Mouse (Mus musculus): ENCODE measurements around the gene Nfyb.
A peak's percentile ranks its signal among the peaks of the same experiment; 100 is the strongest.

The Nfyb gene

DNA sequence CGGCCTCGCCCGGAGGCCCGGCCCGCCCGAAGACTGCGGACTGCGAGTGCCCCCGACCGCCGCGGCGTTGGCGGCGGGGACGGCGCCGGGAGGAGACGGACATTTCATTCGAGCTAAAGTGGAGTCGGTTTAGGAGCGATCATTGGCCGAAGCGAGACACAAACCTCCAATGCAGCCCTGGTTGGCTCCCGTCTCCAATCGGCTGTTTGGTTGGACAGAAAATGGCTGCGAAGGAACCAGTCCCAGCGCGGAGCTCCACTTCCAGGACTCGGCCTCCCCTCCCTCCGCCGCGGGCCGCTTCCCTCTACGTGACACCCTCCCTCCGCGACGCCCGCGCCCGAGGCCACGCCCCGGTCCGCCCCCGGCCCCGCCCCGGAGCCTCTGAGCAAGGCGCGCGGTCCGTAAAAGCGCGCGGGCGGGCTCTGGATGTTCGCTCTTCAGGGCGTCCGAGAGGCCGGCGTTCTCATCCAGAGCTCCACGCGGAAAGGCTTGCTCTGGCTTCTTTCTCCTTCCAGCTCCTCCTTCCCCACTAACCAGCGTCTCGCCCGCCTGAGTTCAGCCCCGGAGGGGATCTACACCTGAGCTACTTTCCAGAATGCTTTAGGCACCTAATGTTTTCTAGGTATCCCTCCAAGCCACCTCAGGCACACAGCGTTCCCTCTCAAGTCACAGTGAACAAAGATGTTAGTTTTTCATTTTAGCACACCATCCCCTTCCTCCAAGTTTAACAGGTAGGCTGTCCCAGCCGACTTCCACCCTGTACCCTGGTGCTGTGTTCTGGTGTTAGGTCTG is at the start of gene Nfyb:
TSS of gene Nfyb (minus strand) at position 305 of the 792 bp plus-strand sequence.
- DNase-seq (ENCODE audit: low spot score): peak; percentile 98

- no peak for DNase-seq (ENCODE audit: low spot score)
Measured at GRCm38 (mm10) chr10:82811855-82812431, 48.0 kb upstream of the Nfyb start.

- DNase-seq (ENCODE audit: low spot score): no peak
Measured at GRCm38 (mm10) chr10:82809352-82809751, 45.4 kb upstream of the Nfyb start.

DNA sequence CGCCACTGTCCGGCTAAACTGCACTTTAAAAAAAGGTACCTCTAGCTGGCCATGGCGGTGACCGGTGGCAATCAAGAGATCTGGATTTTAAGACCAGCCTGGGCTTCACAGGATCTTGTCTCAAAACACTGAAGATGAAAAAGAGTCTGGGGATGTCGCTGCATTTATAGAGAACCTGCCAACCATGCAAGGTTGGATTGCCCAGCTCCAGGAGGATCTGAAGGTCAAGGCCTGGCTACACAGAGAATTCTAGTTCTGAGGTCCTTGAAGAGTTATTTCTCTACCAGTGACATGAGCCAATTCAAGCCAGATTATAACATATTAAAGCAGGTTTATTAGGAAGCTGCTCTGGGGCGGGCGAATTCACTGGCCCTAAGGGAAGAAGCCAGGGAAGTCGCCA is 44.9 kb upstream of the Nfyb start:
- DNase-seq (ENCODE audit: low spot score): no peak

DNA sequence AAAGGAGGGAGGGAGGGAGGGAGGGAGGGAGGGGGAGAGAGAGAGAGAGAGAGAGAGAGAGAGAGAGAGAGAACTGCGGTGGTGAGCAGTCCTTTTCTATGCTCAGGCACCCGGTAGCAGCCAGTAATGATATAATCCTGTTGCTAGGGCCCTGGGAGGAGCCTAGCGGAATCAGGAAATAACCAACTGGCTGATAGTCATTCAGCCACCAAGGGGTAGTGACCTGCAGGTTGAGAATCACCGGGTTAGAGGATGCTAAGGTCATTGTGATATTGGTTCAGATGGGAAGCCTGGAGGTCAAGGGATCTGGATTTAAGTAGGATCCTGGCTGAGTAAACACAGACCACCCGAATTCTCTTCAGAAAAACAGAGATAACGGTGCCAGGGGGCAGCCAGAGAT is 44.2 kb upstream of the Nfyb start:
- DNase-seq (ENCODE audit: low spot score): peak; percentile 67

- peak; percentile 76 for DNase-seq (ENCODE audit: low spot score)
Measured at GRCm38 (mm10) chr10:82807238-82807637, 43.3 kb upstream of the Nfyb start.

DNA sequence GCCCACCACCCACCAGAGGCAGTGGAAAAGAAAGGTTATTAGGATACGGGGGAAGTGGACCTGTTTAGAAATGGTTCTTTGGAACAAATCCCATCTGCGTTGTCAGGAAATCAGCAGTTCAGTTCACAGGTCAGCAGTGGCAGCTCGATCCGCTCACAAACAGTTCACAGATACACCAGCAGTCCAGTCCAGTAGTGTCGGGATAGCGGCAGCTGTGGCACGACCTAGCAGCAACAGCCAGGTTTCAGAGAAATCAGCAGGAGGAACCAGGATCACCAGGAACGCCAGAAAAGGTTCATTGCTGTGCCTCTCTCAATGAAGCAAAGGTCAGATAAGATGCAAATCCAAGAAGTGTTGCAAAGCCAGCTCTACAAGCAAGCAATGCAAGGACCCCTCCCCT is 42.5 kb upstream of the Nfyb start:
- DNase-seq (ENCODE audit: low spot score): no peak

- DNase-seq (ENCODE audit: low spot score): no peak
Measured at GRCm38 (mm10) chr10:82805111-82805510, 41.2 kb upstream of the Nfyb start.

DNA sequence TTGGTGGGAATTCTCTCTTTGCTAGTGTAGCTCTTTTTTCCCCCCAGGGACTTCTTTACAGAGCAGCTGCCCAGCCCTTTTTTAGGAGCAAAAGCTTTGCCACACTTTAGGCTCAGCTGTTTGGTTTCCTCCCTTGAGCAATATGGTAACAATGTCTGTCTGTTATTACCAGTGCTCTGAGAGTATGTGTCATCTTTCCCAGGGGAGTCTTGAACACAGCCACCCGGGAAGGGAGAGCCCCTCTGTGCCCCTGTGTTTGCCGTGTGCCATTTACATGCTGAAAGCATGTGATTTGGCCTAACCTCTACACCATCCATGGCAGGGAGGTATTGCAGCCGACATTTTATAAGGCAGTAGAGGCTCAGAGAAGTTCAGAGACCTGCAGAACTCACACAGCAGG is 40.5 kb upstream of the Nfyb start:
- DNase-seq (ENCODE audit: low spot score): no peak

DNA sequence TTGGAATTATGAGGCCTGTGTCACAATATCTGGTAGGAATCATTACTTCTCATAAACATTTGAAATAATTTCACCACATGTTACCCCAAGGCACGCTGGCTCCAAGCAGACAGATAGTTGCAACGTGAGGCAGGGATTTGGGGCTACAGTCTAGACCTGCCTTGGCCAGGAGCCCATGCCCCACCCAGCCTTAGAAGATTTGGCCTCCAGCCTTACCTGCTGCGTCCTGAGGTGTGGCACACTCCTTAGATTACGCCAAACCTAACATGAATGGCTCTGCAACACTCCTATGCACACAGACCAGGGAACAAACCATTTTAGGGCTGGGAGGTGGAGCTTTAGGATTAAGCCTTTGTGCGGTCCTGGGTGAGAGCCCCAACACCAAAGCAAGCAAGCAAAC is 36.1 kb upstream of the Nfyb start:
- no peak for DNase-seq (ENCODE audit: low spot score)

DNA sequence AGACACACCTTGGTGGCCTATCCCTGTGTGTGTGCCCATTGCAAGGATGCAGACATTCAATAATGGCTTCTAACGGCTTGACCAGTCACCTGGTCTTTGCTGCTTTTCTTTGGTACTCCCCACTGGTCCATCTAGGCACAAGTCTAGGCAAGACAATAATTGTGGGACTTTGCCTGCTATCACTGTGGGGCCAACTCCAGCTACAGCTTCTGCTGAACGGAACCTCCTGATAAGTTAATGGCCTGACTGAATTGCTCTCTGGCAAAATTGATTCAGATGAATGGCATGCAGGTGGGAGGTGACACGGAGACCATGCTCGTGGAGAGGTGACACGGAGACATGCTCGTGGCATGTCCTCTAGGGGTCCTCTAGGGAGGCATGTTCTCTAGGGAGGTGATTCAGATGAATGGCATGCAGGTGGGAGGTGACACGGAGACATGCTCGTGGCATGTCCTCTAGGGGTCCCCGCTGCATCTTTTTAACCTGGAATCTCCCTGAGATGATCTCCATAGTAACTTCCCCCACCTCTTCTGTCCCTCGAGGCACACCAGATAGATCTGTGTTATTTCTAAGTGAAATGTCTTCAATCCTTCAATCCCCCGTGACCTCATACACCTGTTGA is 34.5 kb upstream of the Nfyb start:
- DNase-seq (ENCODE audit: low spot score): no peak

- DNase-seq (ENCODE audit: low spot score): no peak
Measured at GRCm38 (mm10) chr10:82797119-82797491, 33.2 kb upstream of the Nfyb start.

GRCm38 (mm10) chr10:82796471-82797118 is 32.7 kb upstream of the Nfyb start:
- no peak for DNase-seq (ENCODE audit: low spot score)

DNA sequence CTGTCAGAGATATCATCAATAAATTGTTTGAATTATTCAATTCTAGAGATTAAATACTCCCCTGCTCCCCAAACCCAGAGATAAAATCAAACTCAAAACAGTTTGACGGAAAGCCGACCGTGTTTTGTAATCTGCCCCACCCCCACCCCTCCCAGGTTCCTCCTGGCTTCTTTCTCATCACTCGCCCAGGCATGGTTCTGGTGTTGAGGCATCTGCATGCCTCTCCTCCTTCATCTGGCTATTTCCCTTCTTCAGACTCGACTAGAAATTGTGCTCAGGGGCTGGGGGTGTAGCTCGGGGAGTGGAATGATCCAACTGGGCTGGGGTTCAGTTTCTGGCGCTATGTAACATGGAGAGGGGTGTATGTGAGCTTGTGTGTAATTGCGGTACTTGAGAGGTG is 31.8 kb upstream of the Nfyb start:
- peak; percentile 45 for DNase-seq (ENCODE audit: low spot score)

GRCm38 (mm10) chr10:82795071-82795731 is 31.3 kb upstream of the Nfyb start:
- peak; percentile 81 for DNase-seq (ENCODE audit: low spot score)

DNA sequence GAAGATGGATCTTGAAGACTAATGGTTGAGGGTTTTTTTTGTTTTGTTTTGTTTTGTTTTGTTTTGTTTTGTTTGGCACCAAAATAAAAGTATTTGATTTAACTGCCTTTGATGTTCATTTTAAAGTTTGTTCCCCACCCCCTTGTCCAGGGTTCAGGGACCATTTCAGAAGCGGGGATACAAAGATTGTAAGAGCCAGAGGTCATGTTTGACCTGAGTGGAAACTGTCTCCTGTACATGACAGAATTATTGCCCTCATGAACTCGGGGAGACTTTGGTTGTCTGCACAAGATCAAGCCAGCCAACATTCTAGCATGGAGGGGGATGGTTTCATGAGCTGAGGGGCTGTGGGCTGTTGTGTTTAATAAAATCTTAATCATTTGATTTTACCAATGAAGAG is 28.4 kb upstream of the Nfyb start:
- no peak for DNase-seq (ENCODE audit: low spot score)

- DNase-seq (ENCODE audit: low spot score): no peak
Measured at GRCm38 (mm10) chr10:82791713-82792112, 27.8 kb upstream of the Nfyb start.

DNA sequence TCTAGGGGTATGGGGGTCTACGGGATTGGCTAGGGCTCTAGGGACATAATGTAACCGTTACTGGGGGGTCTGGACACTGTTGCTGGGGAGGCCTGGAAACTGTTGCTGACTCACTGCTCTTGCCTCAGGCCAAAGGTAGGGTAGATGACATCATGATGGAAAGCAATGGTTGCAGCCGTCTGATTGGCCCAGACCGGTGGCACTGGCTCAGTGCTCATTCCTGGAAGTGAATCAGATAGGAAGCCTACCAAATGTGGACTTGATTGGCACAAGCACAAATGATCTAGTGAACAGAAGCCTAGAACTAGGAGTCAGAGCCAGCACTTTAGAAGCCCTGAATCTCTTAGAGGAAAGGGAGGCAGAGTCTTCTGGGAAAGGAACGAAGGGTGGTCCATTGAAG is 26.6 kb upstream of the Nfyb start:
- no peak for DNase-seq (ENCODE audit: low spot score)

GRCm38 (mm10) chr10:82789181-82789580 is 25.2 kb upstream of the Nfyb start:
- no peak for DNase-seq (ENCODE audit: low spot score)

- DNase-seq (ENCODE audit: low spot score): no peak
Measured at GRCm38 (mm10) chr10:82782472-82782871, 18.5 kb upstream of the Nfyb start.

- DNase-seq (ENCODE audit: low spot score): no peak
Measured at GRCm38 (mm10) chr10:82780816-82781215, 16.9 kb upstream of the Nfyb start.

DNA sequence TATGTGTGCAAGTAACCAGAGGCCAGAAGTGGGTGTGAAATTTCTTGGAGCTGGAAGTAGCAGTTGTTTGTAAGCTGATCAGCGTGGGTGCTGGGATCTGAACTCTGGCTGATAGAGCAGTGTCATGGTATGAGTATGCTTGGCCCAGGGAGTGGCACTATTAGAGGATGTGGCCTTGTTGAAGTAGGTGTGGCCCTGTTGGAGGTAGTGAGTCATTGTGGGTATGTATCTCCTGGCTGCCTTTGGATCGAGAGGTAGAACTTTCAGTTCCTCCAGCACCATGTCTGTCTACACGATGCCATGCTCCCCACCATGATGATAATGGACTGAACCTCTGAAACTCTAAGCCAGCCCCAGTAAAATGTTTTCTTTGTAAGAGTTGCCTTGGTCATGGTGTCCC is 16.4 kb upstream of the Nfyb start:
- DNase-seq (ENCODE audit: low spot score): no peak
